Mouse (Mus musculus): ENCODE measurements around the gene Myo1d.

Myo1d gene

GRCm38 (mm10) chr11:80783460-80783859 lies 3.6 kb upstream of the Myo1d start:
- DNase-seq (ENCODE audit: extremely low read depth, insufficient read length, low spot score) = no peak

GRCm38 (mm10) chr11:80781535-80781934 lies 1.7 kb upstream of the Myo1d start:
- peak; percentile 9 for DNase-seq (ENCODE audit: extremely low read depth, insufficient read length, low spot score)

GRCm38 (mm10) chr11:80778916-80779526 lies 804 bp downstream of the Myo1d start:
- no peak for DNase-seq (ENCODE audit: extremely low read depth, insufficient read length, low spot score)

GRCm38 (mm10) chr11:80778157-80778556 lies 1.7 kb downstream of the Myo1d start:
- no peak for DNase-seq (ENCODE audit: extremely low read depth, insufficient read length, low spot score)

- DNase-seq (ENCODE audit: extremely low read depth, insufficient read length, low spot score) = no peak
Measured at GRCm38 (mm10) chr11:80777708-80778107, 2.1 kb downstream of the Myo1d start.

- DNase-seq (ENCODE audit: extremely low read depth, insufficient read length, low spot score) = no peak
Measured at GRCm38 (mm10) chr11:80775535-80775934, 4.3 kb downstream of the Myo1d start.

- no peak for DNase-seq (ENCODE audit: extremely low read depth, insufficient read length, low spot score)
Measured at GRCm38 (mm10) chr11:80772595-80773210, 7.1 kb downstream of the Myo1d start.

GRCm38 (mm10) chr11:80771596-80772250 lies 8.1 kb downstream of the Myo1d start:
- no peak for DNase-seq (ENCODE audit: extremely low read depth, insufficient read length, low spot score)

- no peak for DNase-seq (ENCODE audit: extremely low read depth, insufficient read length, low spot score)
Measured at GRCm38 (mm10) chr11:80771186-80771585, 8.6 kb downstream of the Myo1d start.

- DNase-seq (ENCODE audit: extremely low read depth, insufficient read length, low spot score) = no peak
Measured at GRCm38 (mm10) chr11:80767320-80767617, 12.6 kb downstream of the Myo1d start.

- no peak for DNase-seq (ENCODE audit: extremely low read depth, insufficient read length, low spot score)
Measured at GRCm38 (mm10) chr11:80766472-80767319, 13.1 kb downstream of the Myo1d start.

GRCm38 (mm10) chr11:80766068-80766467 lies 13.8 kb downstream of the Myo1d start:
- DNase-seq (ENCODE audit: extremely low read depth, insufficient read length, low spot score) = no peak

- DNase-seq (ENCODE audit: extremely low read depth, insufficient read length, low spot score) = no peak
Measured at GRCm38 (mm10) chr11:80762066-80762465, 17.8 kb downstream of the Myo1d start.

- no peak for DNase-seq (ENCODE audit: extremely low read depth, insufficient read length, low spot score)
Measured at GRCm38 (mm10) chr11:80761285-80761974, 18.4 kb downstream of the Myo1d start.

- no peak for DNase-seq (ENCODE audit: extremely low read depth, insufficient read length, low spot score)
Measured at GRCm38 (mm10) chr11:80759023-80759422, 20.8 kb downstream of the Myo1d start.

GRCm38 (mm10) chr11:80754201-80754600 lies 25.6 kb downstream of the Myo1d start:
- DNase-seq (ENCODE audit: extremely low read depth, insufficient read length, low spot score) = no peak

- no peak for DNase-seq (ENCODE audit: extremely low read depth, insufficient read length, low spot score)
Measured at GRCm38 (mm10) chr11:80751168-80751567, 28.7 kb downstream of the Myo1d start.

- DNase-seq (ENCODE audit: extremely low read depth, insufficient read length, low spot score) = no peak
Measured at GRCm38 (mm10) chr11:80749187-80749586, 30.6 kb downstream of the Myo1d start.

- DNase-seq (ENCODE audit: extremely low read depth, insufficient read length, low spot score) = no peak
Measured at GRCm38 (mm10) chr11:80745426-80745825, 34.4 kb downstream of the Myo1d start.

- no peak for DNase-seq (ENCODE audit: extremely low read depth, insufficient read length, low spot score)
Measured at GRCm38 (mm10) chr11:80743823-80744410, 35.9 kb downstream of the Myo1d start.
